Mouse (Mus musculus): Measurements from ENCODE around the gene Serbp1.

Serbp1 gene

GRCm38 (mm10) chr6:67301230-67301629 is 63.3 kb downstream of the Serbp1 start:
- DNase-seq (ENCODE audit: low read depth), result no peak

- no peak for DNase-seq (ENCODE audit: low read depth)
These were observed 64.5 kb downstream of the Serbp1 start for GRCm38 (mm10) chr6:67302471-67302870.

- no peak for DNase-seq (ENCODE audit: low read depth)
These were observed 65.2 kb downstream of the Serbp1 start for GRCm38 (mm10) chr6:67303210-67303609.

- DNase-seq (ENCODE audit: low read depth), result no peak
These were observed 71.0 kb downstream of the Serbp1 start for GRCm38 (mm10) chr6:67308994-67309393.

- DNase-seq (ENCODE audit: low read depth), result no peak
These were observed 71.8 kb downstream of the Serbp1 start for GRCm38 (mm10) chr6:67309752-67310151.

- DNase-seq (ENCODE audit: low read depth), result no peak
These were observed 76.7 kb downstream of the Serbp1 start for GRCm38 (mm10) chr6:67314697-67315096.

GRCm38 (mm10) chr6:67317068-67317467 is 79.1 kb downstream of the Serbp1 start:
- no peak for DNase-seq (ENCODE audit: low read depth)

- no peak for DNase-seq (ENCODE audit: low read depth)
These were observed 79.9 kb downstream of the Serbp1 start for GRCm38 (mm10) chr6:67317827-67318338.

GRCm38 (mm10) chr6:67318451-67318850 is 80.5 kb downstream of the Serbp1 start:
- peak; percentile 59 for DNase-seq (ENCODE audit: low read depth)

- no peak for DNase-seq (ENCODE audit: low read depth)
These were observed 85.8 kb downstream of the Serbp1 start for GRCm38 (mm10) chr6:67323788-67324187.

GRCm38 (mm10) chr6:67337943-67338342 is 100.0 kb downstream of the Serbp1 start:
- DNase-seq (ENCODE audit: low read depth), result peak; percentile 37

GRCm38 (mm10) chr6:67339494-67339893 is 101.5 kb downstream of the Serbp1 start:
- no peak for DNase-seq (ENCODE audit: low read depth)

All from c-Kit-positive CD71-positive TER-119-negative erythroid progenitor cells, embryonic 14.5 days (primary cell).